Mouse (Mus musculus): Measurements from ENCODE around the gene Gstp2. TPM values are rescaled to one million over a fixed set of nuclear protein-coding genes. Genes with fewer than 3 reads are reported as not detected.
"Not testable (repeated sequence)": the region's sequence is repeated elsewhere in the genome, so short reads cannot be mapped to it uniquely, and the experiment has no call there.

Gene Gstp2
- total RNA-seq, 2 experiments from 2014 or later, result 87.3 to 90.7 TPM

DNA sequence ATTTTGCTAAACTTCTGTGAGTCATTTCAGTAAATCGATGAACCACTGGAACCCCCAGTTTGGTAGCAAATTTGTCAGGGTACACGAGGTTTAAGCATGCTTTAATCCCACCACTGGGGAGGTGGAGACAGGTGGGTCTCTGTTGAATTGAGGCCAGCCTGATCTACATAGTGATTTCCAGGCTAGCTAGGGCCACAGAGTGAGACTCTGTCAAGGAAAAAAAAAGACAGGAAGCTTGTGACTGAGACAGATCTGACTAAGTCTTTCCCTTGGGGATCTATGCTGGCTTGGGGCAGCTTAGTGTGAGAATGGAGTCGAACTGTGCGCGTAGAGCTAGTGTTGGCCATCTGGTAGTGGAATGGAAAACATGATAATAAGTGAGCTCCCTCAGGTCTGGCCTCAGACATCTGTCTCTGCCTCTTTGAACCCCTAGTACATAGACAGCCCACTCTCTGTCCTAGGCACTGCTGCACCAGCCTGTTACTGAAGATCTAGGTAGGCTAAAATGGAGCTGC, 6.8 kb upstream of the Gstp2 start:
- DNase-seq, result no peak
- intact Hi-C loops (cut with DNase I), result loop anchor here (1.0 to 2.0 kb wide), 2 partner anchors 32 to 176 kb away; no protein-coding TSS in a partner anchor

DNA sequence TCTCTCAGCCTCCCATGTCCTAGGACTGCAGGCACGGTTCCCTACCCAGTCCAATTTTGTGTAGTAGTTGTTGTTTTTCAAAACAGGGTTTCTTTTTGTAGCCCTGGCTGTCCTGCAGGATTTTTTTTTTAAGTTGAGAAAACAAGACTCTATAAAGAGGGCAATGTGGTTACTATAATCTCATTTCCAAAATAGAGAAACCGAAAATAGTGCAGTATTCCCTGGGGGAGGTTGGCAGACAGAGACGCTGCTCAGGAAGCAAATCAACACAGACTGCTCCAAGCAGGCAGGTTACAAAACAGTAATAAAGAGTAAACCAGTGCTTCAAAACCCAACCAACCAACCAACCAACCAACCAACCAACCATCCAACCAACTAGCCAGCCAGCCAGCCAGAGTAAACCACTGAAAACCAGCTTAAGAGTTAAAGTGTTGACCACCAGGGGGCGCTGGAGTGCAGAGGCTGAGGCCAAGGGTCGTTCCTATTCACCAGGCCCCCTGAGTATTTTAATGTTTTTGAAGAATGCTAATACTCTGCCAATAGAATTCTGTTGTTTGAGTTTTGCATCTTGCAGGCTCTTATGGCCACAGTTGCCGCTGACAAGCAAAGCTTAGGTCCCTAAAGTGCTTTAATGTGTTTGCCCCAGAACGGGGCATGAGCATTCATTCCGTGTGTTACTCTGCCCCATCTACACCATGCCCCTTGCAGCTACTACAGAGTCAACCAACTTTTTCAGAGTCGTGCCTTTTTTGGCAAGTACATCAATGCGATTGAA, 6.1 kb upstream of the Gstp2 start:
- intact Hi-C loops (cut with DNase I), result loop anchor here (1.0 to 2.0 kb wide), 2 partner anchors 33 to 176 kb away; no protein-coding TSS in a partner anchor
- DNase-seq, result peak; percentile 73 to 85

GRCm38 (mm10) chr19:4051016-4051415, 5.2 kb upstream of the Gstp2 start:
- intact Hi-C loops (cut with DNase I), result no loop called here
- DNase-seq, result no peak

DNA sequence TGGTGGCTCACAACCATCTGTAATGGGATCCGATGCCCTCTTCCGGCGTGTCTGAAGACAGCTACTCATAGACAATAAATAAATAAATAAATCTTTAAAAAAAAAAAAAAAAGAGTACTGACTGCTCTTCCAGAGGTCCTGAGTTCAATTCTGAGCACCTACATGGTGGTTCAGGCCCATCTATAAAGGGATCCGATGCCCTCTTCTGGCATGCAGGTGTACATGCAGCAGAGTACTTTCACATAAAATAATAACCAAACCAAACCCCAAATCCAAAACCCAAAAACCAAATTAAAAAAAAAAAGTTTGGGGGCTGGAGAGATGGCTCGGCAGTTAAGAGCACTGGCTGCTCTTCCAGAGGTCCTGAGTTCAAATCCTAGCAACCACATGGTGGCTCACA, 3.2 kb upstream of the Gstp2 start:
- intact Hi-C loops (cut with DNase I); DNase-seq: not testable (repeated sequence)

GRCm38 (mm10) chr19:4047859-4048258, 2.0 kb upstream of the Gstp2 start:
- intact Hi-C loops (cut with DNase I), result loop anchor here (1.0 kb wide), 1 partner anchor 29 kb away; no protein-coding TSS in a partner anchor
- DNase-seq, result peak; percentile 78 to 90

DNA sequence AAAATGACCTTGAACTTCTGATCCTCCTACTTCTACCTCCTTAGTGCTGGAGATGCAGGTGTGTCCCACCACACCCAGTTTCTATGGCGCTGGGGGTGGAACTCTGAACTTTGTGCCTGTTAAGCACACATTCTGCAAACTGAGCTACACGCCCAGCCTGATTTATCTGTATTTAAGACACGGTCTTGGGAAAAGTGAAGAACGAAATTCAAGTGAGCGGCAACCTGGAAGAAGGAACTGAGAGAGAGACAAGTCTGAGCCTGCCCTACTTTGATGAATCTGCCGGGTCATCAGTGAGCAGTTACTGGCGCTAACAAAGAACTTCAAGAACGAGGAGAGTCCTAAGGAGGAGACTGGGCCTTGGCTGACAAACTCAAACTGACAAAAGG, 1.0 kb upstream of the Gstp2 start:
- DNase-seq, result no peak
- intact Hi-C loops (cut with DNase I), result loop anchor here (1.0 kb wide), 1 partner anchor 28 kb away; no protein-coding TSS in a partner anchor

DNA sequence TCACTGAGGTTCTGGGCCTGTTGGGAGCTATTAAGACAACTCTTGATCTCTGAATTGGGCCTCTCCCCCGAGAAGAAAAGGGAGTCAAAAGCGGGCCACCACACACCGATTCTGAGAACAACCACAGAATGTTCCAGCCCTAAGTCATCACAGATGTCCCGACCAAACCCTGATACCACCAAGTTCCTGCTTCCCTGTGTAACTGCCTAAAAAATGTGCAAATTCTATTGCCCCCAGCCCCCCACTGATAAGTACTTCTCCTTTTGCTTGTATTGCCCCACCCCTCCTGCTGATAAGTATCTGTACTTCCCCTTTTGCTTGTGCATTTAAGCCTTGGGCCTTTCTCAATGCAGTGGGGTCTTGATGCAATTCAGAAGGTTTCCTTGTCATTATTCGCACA, 1.7 kb downstream of the Gstp2 start:
- intact Hi-C loops (cut with DNase I); DNase-seq: not testable (repeated sequence)

- DNase-seq, result peak; percentile 46 to 67
- intact Hi-C loops (cut with DNase I), result no loop called here
These were observed 3.7 kb downstream of the Gstp2 start for GRCm38 (mm10) chr19:4042124-4042523.

DNA sequence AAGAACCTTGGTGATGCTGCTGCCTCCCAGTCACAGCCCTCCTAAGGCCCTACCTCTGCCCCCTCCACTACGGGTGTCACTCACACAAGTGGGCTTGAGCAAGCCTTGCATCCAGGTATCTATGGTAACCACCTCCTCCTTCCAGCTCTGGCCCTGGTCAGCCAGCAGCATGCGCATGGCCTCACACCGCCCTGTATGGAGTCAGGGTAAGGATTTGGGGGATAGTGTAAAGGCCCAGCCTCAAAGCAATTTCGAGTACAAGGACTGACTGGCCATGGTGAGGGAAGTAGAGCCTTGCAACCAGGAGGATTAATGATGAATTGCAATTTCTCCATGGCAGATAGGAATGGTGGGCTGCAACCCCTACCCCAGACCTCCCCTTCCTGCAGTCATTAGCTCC, 4.3 kb downstream of the Gstp2 start:
- DNase-seq; intact Hi-C loops (cut with DNase I): not testable (repeated sequence)

DNA sequence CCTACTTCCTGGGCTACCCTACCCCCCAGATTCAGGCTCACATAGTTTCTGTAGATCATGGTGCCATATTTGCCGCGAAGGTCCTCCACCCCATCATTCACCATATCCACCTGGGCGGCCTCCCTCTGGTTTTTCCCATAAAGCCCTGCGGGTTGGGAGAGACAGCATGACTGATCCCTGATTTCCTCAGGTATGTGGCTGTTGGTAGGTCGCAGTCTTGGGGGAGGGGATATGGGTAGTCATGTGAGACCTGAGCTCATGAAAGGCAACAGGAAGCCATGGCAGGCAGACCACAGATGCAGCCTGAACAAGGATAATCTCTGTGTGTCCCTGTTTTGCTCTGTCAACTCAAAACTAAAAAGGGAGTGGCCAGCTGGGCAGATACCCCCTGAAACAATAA, 4.9 kb downstream of the Gstp2 start:
- DNase-seq; intact Hi-C loops (cut with DNase I): not testable (repeated sequence)

GRCm38 (mm10) chr19:4037788-4038232, 8.0 kb downstream of the Gstp2 start, which contains the start of gene Gstp1:
TSS of gene Gstp1 (minus strand) at chr19:4037985.
- peak; percentile 92 for DNase-seq
- intact Hi-C loops (cut with DNase I), result no loop called here

DNA sequence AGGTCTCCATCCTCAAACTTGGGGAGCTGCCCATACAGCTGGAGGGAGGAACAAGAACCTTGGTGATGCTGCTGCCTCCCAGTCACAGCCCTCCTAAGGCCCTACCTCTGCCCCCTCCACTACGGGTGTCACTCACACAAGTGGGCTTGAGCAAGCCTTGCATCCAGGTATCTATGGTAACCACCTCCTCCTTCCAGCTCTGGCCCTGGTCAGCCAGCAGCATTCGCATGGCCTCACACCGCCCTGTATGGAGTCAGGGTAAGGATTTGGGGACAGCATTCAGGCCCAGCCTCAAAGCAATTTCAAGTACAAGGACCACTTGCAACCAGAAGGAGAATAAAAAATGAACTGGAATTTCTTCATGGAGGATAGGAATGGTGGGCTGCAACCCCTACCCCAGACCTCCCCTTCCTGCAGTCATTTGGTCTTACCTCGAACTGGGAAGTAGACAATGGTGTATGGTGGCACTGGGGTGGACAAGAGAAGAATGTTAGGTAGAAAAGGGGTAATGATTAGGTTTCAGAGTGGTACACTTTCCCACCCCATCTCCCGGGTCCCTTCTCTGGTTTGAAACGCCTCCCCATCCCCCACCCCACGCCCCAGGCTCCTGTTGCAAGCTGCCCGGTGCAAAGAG, 8.6 kb downstream of the Gstp2 start:
- intact Hi-C loops (cut with DNase I); DNase-seq: not testable (repeated sequence)

DNA sequence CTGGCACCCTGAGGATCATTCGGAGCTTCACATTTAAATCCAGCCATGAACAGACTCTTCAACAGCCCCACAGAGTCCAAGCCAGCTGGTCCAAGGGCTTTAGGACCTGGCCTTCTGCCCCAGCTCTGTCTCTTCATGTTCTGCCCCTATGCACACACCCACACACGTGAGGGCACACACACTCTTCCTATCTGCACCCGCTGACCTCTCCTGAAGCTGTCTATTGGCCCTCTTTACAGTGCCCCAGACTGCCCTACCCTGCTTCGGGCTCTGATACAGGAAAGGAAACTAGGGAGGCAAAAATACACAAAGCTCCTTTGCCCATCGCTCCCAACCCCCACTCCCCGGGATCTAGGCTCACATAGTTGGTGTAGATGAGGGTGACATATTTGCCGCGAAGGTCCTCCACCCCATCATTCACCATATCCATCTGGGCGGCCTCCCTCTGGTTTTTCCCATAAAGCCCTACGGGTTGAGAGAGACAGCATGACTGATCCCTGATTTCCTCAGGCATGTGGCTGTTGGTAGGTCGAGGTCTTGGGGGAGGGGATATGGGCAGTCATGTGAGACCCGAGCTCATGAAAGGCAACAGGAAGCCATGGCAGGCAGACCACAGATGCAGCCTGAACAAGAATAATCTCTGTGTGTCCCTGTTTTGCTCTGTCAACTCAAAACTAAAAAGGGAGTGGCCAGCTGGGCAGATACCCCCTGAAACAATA, 9.3 kb downstream of the Gstp2 start:
- intact Hi-C loops (cut with DNase I), result no loop called here
- DNase-seq, result no peak

DNA sequence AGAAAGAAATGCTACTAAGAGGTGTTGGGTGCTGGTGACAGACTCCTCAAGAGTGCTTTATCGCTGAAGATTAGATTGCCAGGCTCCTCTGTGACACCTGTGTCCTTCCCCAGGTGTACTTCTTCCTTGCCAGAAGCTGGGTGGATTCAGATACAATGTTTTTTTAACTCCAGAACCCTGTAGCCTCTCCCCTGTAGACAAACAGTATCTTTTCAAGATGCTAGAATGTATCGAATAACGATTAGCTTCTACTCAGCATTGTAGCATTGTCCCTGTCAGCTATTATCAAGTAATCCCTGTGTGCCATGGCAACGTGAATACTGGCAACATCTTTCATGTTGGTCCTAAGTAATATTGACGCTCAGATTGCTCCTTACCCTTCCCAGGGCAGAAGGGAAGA, 12.1 kb downstream of the Gstp2 start:
- DNase-seq, result no peak
- intact Hi-C loops (cut with DNase I), result no loop called here

- DNase-seq, result no peak
- intact Hi-C loops (cut with DNase I), result no loop called here
These were observed 12.5 kb downstream of the Gstp2 start for GRCm38 (mm10) chr19:4033298-4033697.

GRCm38 (mm10) chr19:4032668-4033067, 13.2 kb downstream of the Gstp2 start:
- DNase-seq, result no peak
- intact Hi-C loops (cut with DNase I), result no loop called here

GRCm38 (mm10) chr19:4027576-4027975, 18.2 kb downstream of the Gstp2 start:
- no peak for DNase-seq
- intact Hi-C loops (cut with DNase I), result no loop called here

DNA sequence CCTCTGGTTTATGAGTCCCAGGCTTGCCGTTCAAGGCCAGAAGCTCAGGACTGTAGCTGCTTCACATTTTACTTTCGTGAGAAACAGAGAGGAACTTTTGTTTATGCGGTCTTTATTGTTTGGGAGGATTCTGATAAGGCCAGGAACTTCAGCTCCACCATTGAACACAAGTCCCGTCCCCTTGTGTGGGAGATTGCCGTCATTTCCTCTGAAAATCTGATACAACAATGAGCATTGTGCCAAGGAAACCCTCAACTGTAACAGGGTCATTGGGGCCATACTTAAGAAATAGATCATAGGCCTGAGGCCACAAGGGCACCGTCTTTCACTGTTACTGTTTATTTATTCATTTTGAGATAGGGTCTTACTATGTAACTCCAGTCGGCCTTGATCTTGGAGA, 22.6 kb downstream of the Gstp2 start:
- intact Hi-C loops (cut with DNase I), result no loop called here
- no peak for DNase-seq

- intact Hi-C loops (cut with DNase I), result loop anchor here (1.0 to 5.0 kb wide), 4 partner anchors 28 to 208 kb away; partner anchors contain the start of genes Cabp2 and Coro1b
- peak; percentile 92 to 93 for DNase-seq
These were observed 26.9 kb downstream of the Gstp2 start for GRCm38 (mm10) chr19:4018743-4019583.

Data from heart, postnatal 10 days (tissue).